Comparison of ENCODE assay signal across 12 mouse cellular contexts in the genomic region with DNA sequence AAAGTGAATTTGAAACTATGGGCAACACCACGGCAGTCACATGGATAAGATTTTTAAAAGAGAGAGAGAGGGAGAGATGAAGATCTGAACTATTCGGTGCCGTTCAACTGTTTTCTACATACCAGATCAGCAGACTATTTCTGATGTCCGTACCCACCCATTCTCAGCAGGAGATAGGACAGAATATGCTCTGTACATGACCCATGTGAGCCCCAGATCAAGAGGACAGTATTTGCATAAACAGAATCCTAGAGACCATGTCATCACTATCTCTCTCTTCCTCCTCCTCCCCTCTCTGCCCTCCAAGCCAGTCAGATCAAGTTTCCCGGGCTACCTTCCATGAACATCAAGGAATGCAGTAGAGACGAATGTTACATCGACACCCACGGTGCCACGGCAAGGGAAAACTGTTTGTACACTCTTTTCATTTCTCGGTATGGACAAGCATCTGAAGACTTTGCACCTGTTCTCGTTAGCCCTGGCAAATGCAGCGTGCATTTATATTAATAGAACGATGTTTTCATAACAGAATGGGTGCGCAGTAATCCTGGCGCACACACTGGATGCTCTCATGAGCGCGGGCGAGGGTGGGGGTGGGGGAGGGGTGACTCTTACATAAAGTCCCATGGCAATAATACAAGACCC.
DNase-seq lines count a peak whose midpoint lies in the region; ATAC-seq and TF ChIP-seq lines count a peak whose summit lies in the region.
"Had no signal": no experiment of that assay in that cellular context is flagged by ENCODE, and none has a peak within 500 bp of the region (broad histone marks: within the 10 kb centered on the region; RNA-seq: fewer than 3 reads in every experiment).

No protein-coding gene starts in this region.

- no peaks in the 10 kb centered on the region for H3K27me3 ChIP-seq in forebrain, postnatal 0 days (ENCODE audit: insufficient read depth, low read length)
- no peaks in the 10 kb centered on the region for H3K27me3 ChIP-seq in midbrain, embryonic 14.5 days (ENCODE audit: control insufficient read depth, insufficient read depth, low read length)
- H3K27me3 ChIP-seq in neural tube, embryonic 15.5 days (replicated peaks), result no peaks in the 10 kb centered on the region
- H3K27me3 ChIP-seq: heart, embryonic 15.5 days; liver, embryonic 15.5 days; megakaryocyte, embryonic 14.5 days had no signal

- no peak overlapping the region for H3K9ac ChIP-seq in forebrain, postnatal 0 days
- H3K9ac ChIP-seq in midbrain, embryonic 14.5 days (replicated peaks; ENCODE audit: low read length), result no peak overlapping the region
- H3K9ac ChIP-seq in neural tube, embryonic 15.5 days (replicated peaks), result no peak overlapping the region
- H3K9ac ChIP-seq: heart, embryonic 15.5 days; liver, embryonic 15.5 days had no signal

- 37% methylated on average over 18 of the region's 18 CpGs for WGBS in forebrain, postnatal 0 days
- WGBS in midbrain, embryonic 14.5 days, result 58% methylated on average over 18 of the region's 18 CpGs
- 73% methylated on average over 18 of the region's 18 CpGs for WGBS in neural tube, embryonic 15.5 days

- no peak for ATAC-seq in forebrain, postnatal 0 days
- ATAC-seq in midbrain, embryonic 14.5 days (ENCODE audit: low FRiP score, low TSS enrichment), result no peak
- no peak for ATAC-seq in neural tube, embryonic 15.5 days (ENCODE audit: low FRiP score)
- ATAC-seq: intestine, postnatal 0 days had no signal

- no peak for TF ChIP-seq CTCF in layer of hippocampus, adult 2 months (conservative IDR thresholded peaks at IDR 0.05)
- TF ChIP-seq CTCF in forebrain, postnatal 0 days (IDR thresholded peaks at IDR 0.05; ENCODE audit: low read depth), result no peak

- H3K4me2 ChIP-seq in forebrain, postnatal 0 days (ENCODE audit: low read depth), result peak overlapping the region; percentile 30
- no peak overlapping the region for H3K4me2 ChIP-seq in midbrain, embryonic 14.5 days (ENCODE audit: low read length)
- H3K4me2 ChIP-seq in neural tube, embryonic 15.5 days, result no peak overlapping the region
- H3K4me2 ChIP-seq: heart, embryonic 15.5 days; liver, embryonic 15.5 days had no signal

- peak overlapping the region; percentile 37; the same call in 1 of the 2 replicates for H3K27ac ChIP-seq in layer of hippocampus, adult 2 months
- no peak overlapping the region for H3K27ac ChIP-seq in forebrain, postnatal 0 days (ENCODE audit: low read depth, low read length)
- H3K27ac ChIP-seq in midbrain, embryonic 14.5 days (replicated peaks; ENCODE audit: low read depth, low read length), result no peak overlapping the region
- H3K27ac ChIP-seq in neural tube, embryonic 15.5 days (replicated peaks), result no peak overlapping the region
- H3K27ac ChIP-seq: heart, embryonic 15.5 days; liver, embryonic 15.5 days had no signal

- no peaks in the 10 kb centered on the region for H3K9me3 ChIP-seq in forebrain, postnatal 0 days (ENCODE audit: low read length)
- no peaks in the 10 kb centered on the region for H3K9me3 ChIP-seq in midbrain, embryonic 14.5 days (ENCODE audit: control insufficient read depth, low read length)
- H3K9me3 ChIP-seq in neural tube, embryonic 15.5 days (replicated peaks), result no peaks in the 10 kb centered on the region
- H3K9me3 ChIP-seq: heart, embryonic 15.5 days; liver, embryonic 15.5 days had no signal

- peak; percentile 2 for DNase-seq in cerebellum, adult 9-10 months
- DNase-seq in cerebellum, postnatal 4 days (ENCODE audit: low spot score in 2 of 2), result no peak
- DNase-seq in layer of hippocampus, adult 2 months (ENCODE audit: low spot score in 2 of 2), result peak in 1 of 2 experiments; percentile 7
- DNase-seq in layer of hippocampus, postnatal 10 days (ENCODE audit: low spot score in 2 of 2), result no peak
- no peak for DNase-seq in forebrain, postnatal 0 days
- peak; percentile 14 for DNase-seq in midbrain, embryonic 14.5 days
- DNase-seq in spleen, postnatal 10 days (ENCODE audit: low spot score in 2 of 2), result no peak

- H3K4me1 ChIP-seq in forebrain, postnatal 0 days (ENCODE audit: insufficient read depth), result no peaks in the 10 kb centered on the region
- no peaks in the 10 kb centered on the region for H3K4me1 ChIP-seq in midbrain, embryonic 14.5 days (ENCODE audit: control insufficient read depth, insufficient read depth, low read length)
- H3K4me1 ChIP-seq in neural tube, embryonic 15.5 days, result no peaks in the 10 kb centered on the region
- H3K4me1 ChIP-seq: liver, embryonic 15.5 days; megakaryocyte, embryonic 14.5 days had no signal

- no peaks in the 10 kb centered on the region for H3K36me3 ChIP-seq in forebrain, postnatal 0 days (ENCODE audit: insufficient read depth)
- H3K36me3 ChIP-seq in midbrain, embryonic 14.5 days (ENCODE audit: control insufficient read depth, insufficient read depth, low read length), result no peaks in the 10 kb centered on the region
- H3K36me3 ChIP-seq in neural tube, embryonic 15.5 days, result no peaks in the 10 kb centered on the region
- H3K36me3 ChIP-seq: heart, embryonic 15.5 days; liver, embryonic 15.5 days had no signal

- peak overlapping the region; percentile 49 for H3K4me3 ChIP-seq in layer of hippocampus, adult 2 months
- no peak overlapping the region for H3K4me3 ChIP-seq in forebrain, postnatal 0 days (ENCODE audit: low read depth, low read length)
- no peak overlapping the region for H3K4me3 ChIP-seq in midbrain, embryonic 14.5 days (replicated peaks; ENCODE audit: low read depth, low read length)
- H3K4me3 ChIP-seq in neural tube, embryonic 15.5 days (replicated peaks), result no peak overlapping the region
- H3K4me3 ChIP-seq: heart, embryonic 15.5 days; liver, embryonic 15.5 days; megakaryocyte, embryonic 14.5 days had no signal

Comparison
In these comparisons a context has a peak if more than half of its experiments do, and no peak if none do; other contexts are left out.
1. DNase-seq: peak in cerebellum, adult 9-10 months (single experiment) and midbrain, embryonic 14.5 days (single experiment); none in cerebellum, postnatal 4 days (0 of 2), layer of hippocampus, postnatal 10 days (0 of 2), forebrain, postnatal 0 days (single experiment) and spleen, postnatal 10 days (0 of 2).